Mouse (Mus musculus) testis, adult 2 months (tissue): ENCODE data around the gene Dchs2.

ENCODE experiments used
- CTCF ChIP-seq: fragments of 200-500 bp; IDR thresholded peaks from 2 replicates; pipeline ENCODE4 v1.5.1; 2012; ENCODE audit warnings: low read depth, mild to moderate bottlenecking, inconsistent platforms, low read length, moderate library complexity; ENCODE audit not compliant: control insufficient read depth, insufficient read depth, insufficient replicate concordance
- POLR2A ChIP-seq: fragments of 200-500 bp; IDR thresholded peaks from 2 replicates; pipeline ENCODE4 v1.6.1; 2012; ENCODE audit warnings: low read depth, mild to moderate bottlenecking, inconsistent platforms, low read length, moderate library complexity; ENCODE audit not compliant: control insufficient read depth

DNA sequence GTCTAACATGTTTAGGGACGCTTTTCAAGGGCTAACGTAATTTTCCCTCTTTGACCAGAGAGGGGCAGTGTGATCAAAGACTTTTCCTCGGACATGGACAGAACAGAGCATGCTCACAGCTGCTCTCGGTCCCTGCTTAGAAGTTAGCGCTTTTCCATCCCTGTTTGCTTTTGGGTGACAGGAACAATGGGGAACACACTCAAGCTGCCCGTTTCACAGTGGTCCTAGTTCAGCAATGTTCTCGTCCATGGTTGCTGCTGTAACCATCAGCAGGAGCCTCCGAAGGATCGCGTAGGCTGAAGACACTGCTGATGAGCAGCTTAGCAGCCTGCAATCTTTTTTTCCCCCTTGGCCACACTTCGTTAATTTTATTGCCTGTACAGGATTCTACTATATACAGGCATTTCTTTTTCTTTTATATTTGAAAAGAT is 159.2 kb downstream of the Dchs2 start:
- TF ChIP-seq CTCF (peak; percentile 31; the same call in 1 of the 2 replicates), POLR2A (no peak)
